Mouse (Mus musculus) hindbrain, postnatal 0 days (tissue): ENCODE measurements around the gene Plcg2. TPM values are rescaled to one million over a fixed set of nuclear protein-coding genes. Genes with fewer than 3 reads are reported as not detected.

Source experiments
- ATAC-seq: fragments of 200-750 bp; cut with Nextera tagmentation; 2 replicates; pipeline ENCODE4 v1.8.0; 2017; ENCODE audit warnings: mild to moderate bottlenecking, moderate TSS enrichment, moderate library complexity
- DNase-seq: peaks from one replicate; pipeline ENCODE4 v3.0.0-alpha.2; 2015; ENCODE audit warnings: low spot score
- H3K27ac ChIP-seq: fragments of 300-500 bp; sonication (generic); 2 replicates; pipeline ENCODE4 v1.5.1; 2014; ENCODE audit warnings: mild to moderate bottlenecking
- H3K27me3 ChIP-seq: fragments of 300-500 bp; sonication (generic); 2 replicates; pipeline ENCODE4 v1.6.1; 2014; ENCODE audit warnings: low read length, mixed read lengths; ENCODE audit not compliant: insufficient read depth
- H3K36me3 ChIP-seq: fragments of 300-500 bp; sonication (generic); 2 replicates; pipeline ENCODE4 v1.6.1; 2014; ENCODE audit warnings: low read length, mixed read lengths; ENCODE audit not compliant: insufficient read depth
- H3K4me1 ChIP-seq: fragments of 300-500 bp; sonication (generic); 2 replicates; pipeline ENCODE4 v1.6.1; 2014; ENCODE audit warnings: antibody characterized with exemption, low read length, mixed read lengths; ENCODE audit not compliant: insufficient read depth
- H3K4me2 ChIP-seq: fragments of 300-500 bp; sonication (generic); 2 replicates; pipeline ENCODE4 v1.6.1; 2014; ENCODE audit warnings: low read depth, mild to moderate bottlenecking, low read length, moderate library complexity, mixed read lengths
- H3K4me3 ChIP-seq: fragments of 300-500 bp; sonication (generic); 2 replicates; pipeline ENCODE4 v1.5.1; 2014; ENCODE audit warnings: low read length
- H3K9ac ChIP-seq: fragments of 300-500 bp; sonication (generic); replicated peaks from 2 replicates; pipeline ENCODE4 v1.6.1; 2014; ENCODE audit warnings: mild to moderate bottlenecking, low read length, moderate library complexity, mixed read lengths
- H3K9me3 ChIP-seq: fragments of 300-500 bp; sonication (generic); 2 replicates; pipeline ENCODE4 v1.6.1; 2016; ENCODE audit warnings: low read length, mixed read lengths
- CTCF ChIP-seq: IDR thresholded peaks from 2 replicates; pipeline ENCODE4 v1.5.1; 2016; ENCODE audit warnings: antibody characterized with exemption, control low read depth, low read depth
- WGBS: fragments of 180-500 bp; shearing (Covaris S2); extraction: QIAGEN DNeasy Blood & Tissue Kit; methylation state at CpG from one replicate; pipeline ENCODE4 v1.1.7; 2014; 5-methylcytosine and 5-hydroxymethylcytosine counted together
- polyA plus RNA-seq: library from polyadenylated mRNA; unstranded; fragments of >200 nt; fragmentation: Nextera tagmentation; extraction: Ambion mirVana; gene quantifications from 2 replicates; pipeline ENCODE4 v1.2.1, GENCODE M21; 2015
- total RNA-seq: library from RNA; depleted of rRNA; stranded (reverse); fragments of >200 nt; gene quantifications from 2 replicates; pipeline ENCODE4 v1.2.3, GENCODE M21; 2014

Gene Plcg2
- total and polyA plus RNA-seq, 2 experiments from 2014 or later = 1.5 to 2.5 TPM

DNA sequence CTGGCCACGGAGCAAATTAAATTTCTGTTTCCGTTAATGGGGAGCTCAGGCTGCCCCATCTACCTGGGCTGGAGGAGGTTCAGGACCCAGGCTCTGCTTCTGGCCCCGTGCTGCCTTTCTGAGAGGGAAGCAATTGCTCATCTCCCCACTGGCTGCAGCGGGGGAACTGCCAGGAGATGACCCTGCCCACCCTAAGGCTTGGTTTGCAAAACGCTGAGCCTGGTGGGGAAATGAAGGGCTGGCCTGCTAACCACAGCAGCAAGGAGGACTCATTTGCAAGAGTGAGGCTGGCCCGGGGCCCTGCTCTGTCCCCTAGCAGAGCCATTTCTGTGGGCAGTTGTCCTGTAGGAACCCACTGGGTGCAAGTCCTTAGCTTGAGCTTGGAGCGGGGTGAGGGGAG, 39.7 kb downstream of the Plcg2 start:
- H3K4me3 ChIP-seq = no peak overlapping the region
- no peak overlapping the region for H3K4me2 ChIP-seq
- no peaks in the 10 kb centered on the region for H3K4me1 ChIP-seq
- ATAC-seq (no peak), DNase-seq (no peak)
- WGBS = 78% methylated on average over 7 of the region's 7 CpGs
- TF ChIP-seq CTCF = no peak
- H3K9ac ChIP-seq = no peak overlapping the region
- H3K9me3 ChIP-seq = no peaks in the 10 kb centered on the region
- no peaks in the 10 kb centered on the region for H3K36me3 ChIP-seq
- H3K27me3 ChIP-seq = no peaks in the 10 kb centered on the region
- H3K27ac ChIP-seq = no peak overlapping the region

DNA sequence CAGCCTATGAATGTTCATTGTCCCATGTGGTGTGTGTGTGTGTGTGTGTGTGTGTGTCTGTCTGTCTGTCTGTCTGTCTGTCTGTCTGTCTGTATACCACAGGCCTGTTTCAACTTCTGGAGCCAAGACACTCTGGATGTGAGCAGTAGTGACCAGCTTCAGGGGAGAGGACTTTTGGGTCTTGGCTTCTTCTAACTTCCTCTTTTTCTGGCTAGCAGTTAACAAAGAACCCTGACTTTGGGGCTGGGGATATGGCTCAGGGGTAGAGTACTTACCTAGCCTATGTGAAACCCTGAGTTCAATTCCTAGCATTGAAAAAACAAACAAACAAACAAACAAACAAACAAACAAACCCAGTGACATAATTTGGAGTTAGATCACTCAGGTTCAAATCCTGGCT, 44.9 kb downstream of the Plcg2 start:
- TF ChIP-seq CTCF = no peak
- no peaks in the 10 kb centered on the region for H3K9me3 ChIP-seq
- H3K4me1 ChIP-seq = no peaks in the 10 kb centered on the region
- no peak overlapping the region for H3K9ac ChIP-seq
- H3K4me3 ChIP-seq = no peak overlapping the region
- ATAC-seq = no peak
- H3K27ac ChIP-seq = no peak overlapping the region
- no peak overlapping the region for H3K4me2 ChIP-seq
- no peaks in the 10 kb centered on the region for H3K27me3 ChIP-seq
- no peaks in the 10 kb centered on the region for H3K36me3 ChIP-seq
- DNase-seq = no peak

- ATAC-seq (no peak), DNase-seq (no peak)
- H3K9ac ChIP-seq = no peak overlapping the region
- H3K9me3 ChIP-seq = no peaks in the 10 kb centered on the region
- H3K27me3 ChIP-seq = no peaks in the 10 kb centered on the region
- no peak overlapping the region for H3K4me2 ChIP-seq
- H3K27ac ChIP-seq = no peak overlapping the region
- no peak overlapping the region for H3K4me3 ChIP-seq
- H3K36me3 ChIP-seq = no peaks in the 10 kb centered on the region
- WGBS = 78% methylated on average over 6 of the region's 6 CpGs
- no peaks in the 10 kb centered on the region for H3K4me1 ChIP-seq
- TF ChIP-seq CTCF = no peak
These were observed 45.7 kb downstream of the Plcg2 start for GRCm38 (mm10) chr8:117543789-117544188.

GRCm38 (mm10) chr8:117545043-117545442, 47.0 kb downstream of the Plcg2 start:
- no peaks in the 10 kb centered on the region for H3K27me3 ChIP-seq
- DNase-seq (no peak), ATAC-seq (no peak)
- WGBS = 55% methylated on average over 8 of the region's 8 CpGs
- no peak overlapping the region for H3K27ac ChIP-seq
- H3K9ac ChIP-seq = no peak overlapping the region
- no peaks in the 10 kb centered on the region for H3K9me3 ChIP-seq
- no peak overlapping the region for H3K4me3 ChIP-seq
- no peaks in the 10 kb centered on the region for H3K4me1 ChIP-seq
- H3K4me2 ChIP-seq = no peak overlapping the region
- no peak for TF ChIP-seq CTCF
- no peaks in the 10 kb centered on the region for H3K36me3 ChIP-seq

DNA sequence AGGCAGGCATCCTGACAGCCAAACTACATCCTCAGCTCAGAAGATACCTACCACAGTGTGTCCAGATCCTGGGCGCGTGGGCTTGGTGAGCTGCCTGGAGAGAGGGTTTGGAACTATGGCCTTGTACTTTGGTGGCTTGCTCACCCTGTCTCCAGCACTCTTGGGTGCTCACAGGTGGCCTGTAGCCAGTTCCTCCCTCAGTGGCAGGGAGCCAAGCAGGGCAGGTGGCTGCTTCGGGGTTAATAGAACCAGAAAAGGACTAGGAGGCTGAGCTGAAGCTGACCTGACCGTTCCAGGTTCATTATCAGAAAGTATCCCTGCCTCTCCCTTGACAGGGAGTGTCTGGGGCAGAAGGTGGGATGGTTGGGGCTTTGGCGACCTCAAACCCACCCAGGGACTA, 48.3 kb downstream of the Plcg2 start:
- no peaks in the 10 kb centered on the region for H3K27me3 ChIP-seq
- H3K27ac ChIP-seq = no peak overlapping the region
- no peak for ATAC-seq

GRCm38 (mm10) chr8:117547945-117548344, 49.9 kb downstream of the Plcg2 start:
- TF ChIP-seq CTCF = no peak
- 88% methylated on average over 5 of the region's 5 CpGs for WGBS
- no peaks in the 10 kb centered on the region for H3K9me3 ChIP-seq

More for the DNA sequence above, 48.3 kb downstream of the Plcg2 start:
- Histone ChIP-seq H3K9ac (no peak overlapping the region), H3K4me3 (no peak overlapping the region), H3K9me3 (no peaks in the 10 kb centered on the region), H3K4me1 (no peaks in the 10 kb centered on the region), H3K4me2 (no peak overlapping the region), H3K36me3 (no peaks in the 10 kb centered on the region)
- 75% methylated on average over 5 of the region's 5 CpGs for WGBS
- DNase-seq = no peak
- no peak for TF ChIP-seq CTCF

DNA sequence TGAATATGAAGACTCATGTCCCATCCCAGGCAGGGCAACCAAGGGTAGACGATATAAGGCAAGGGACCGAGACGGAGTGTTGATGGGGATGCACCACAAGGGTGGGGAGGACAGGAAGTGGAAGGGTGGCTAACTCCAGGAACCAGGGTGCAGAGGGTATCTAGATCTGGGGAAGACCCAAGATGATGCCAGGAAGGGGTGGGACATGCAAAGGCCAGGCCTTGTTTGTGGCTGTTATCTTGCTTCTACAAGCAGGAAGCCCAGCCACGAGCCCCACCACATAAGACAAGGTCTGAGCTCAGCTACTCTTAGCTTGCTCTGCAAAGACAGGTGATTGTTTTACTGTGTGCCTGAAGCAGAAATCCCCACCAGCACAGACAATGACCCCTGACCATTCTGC, 50.4 kb downstream of the Plcg2 start:
- Histone ChIP-seq H3K36me3 (no peaks in the 10 kb centered on the region), H3K9me3 (no peaks in the 10 kb centered on the region), H3K4me3 (no peak overlapping the region), H3K9ac (no peak overlapping the region), H3K4me1 (no peaks in the 10 kb centered on the region), H3K27me3 (no peaks in the 10 kb centered on the region), H3K27ac (no peak overlapping the region), H3K4me2 (no peak overlapping the region)
- no peak for TF ChIP-seq CTCF
- ATAC-seq (no peak), DNase-seq (no peak)
- WGBS = 88% methylated on average over 4 of the region's 4 CpGs

More at GRCm38 (mm10) chr8:117547945-117548344, 49.9 kb downstream of the Plcg2 start:
- Histone ChIP-seq H3K27ac (no peak overlapping the region), H3K27me3 (no peaks in the 10 kb centered on the region), H3K4me2 (no peak overlapping the region), H3K4me1 (no peaks in the 10 kb centered on the region), H3K9ac (no peak overlapping the region), H3K36me3 (no peaks in the 10 kb centered on the region), H3K4me3 (no peak overlapping the region)
- DNase-seq = no peak
- ATAC-seq = no peak
